Mouse (Mus musculus): ENCODE data around the gene Lipc. TPM values are rescaled to one million over a fixed set of nuclear protein-coding genes. Genes with fewer than 3 reads are reported as not detected.

Lipc gene
- polyA plus RNA-seq, 1 experiment from 2014 or later: 0.21 TPM

GRCm38 (mm10) chr9:70954226-70954625 is 2.2 kb upstream of the Lipc start:
- 83% methylated on average over 3 of the region's 3 CpGs for WGBS
- Histone ChIP-seq H3K9ac (no peak overlapping the region), H3K4me2 (no peak overlapping the region), H3K4me3 (no peak overlapping the region), H3K4me1 (peaks cover 15% of the 10 kb centered on the region), H3K27me3 (replicated peaks) (no peaks in the 10 kb centered on the region), H3K36me3 (no peaks in the 10 kb centered on the region), H3K9me3 (no peaks in the 10 kb centered on the region), H3K27ac (replicated peaks) (no peak overlapping the region)
- no peak for ATAC-seq (ENCODE audit: extremely low read depth, insufficient number of reproducible peaks, low FRiP score, low TSS enrichment)

- H3K4me3 ChIP-seq: no peak overlapping the region
- no peak overlapping the region for H3K4me2 ChIP-seq
- WGBS: 65% methylated on average over 8 of the region's 8 CpGs
- peaks cover 17% of the 10 kb centered on the region for H3K4me1 ChIP-seq
- H3K36me3 ChIP-seq: no peaks in the 10 kb centered on the region
- H3K9ac ChIP-seq: no peak overlapping the region
- no peaks in the 10 kb centered on the region for H3K27me3 ChIP-seq (replicated peaks)
- H3K9me3 ChIP-seq: no peaks in the 10 kb centered on the region
- H3K27ac ChIP-seq (replicated peaks): no peak overlapping the region
- no peak for ATAC-seq (ENCODE audit: extremely low read depth, insufficient number of reproducible peaks, low FRiP score, low TSS enrichment)
Observed at GRCm38 (mm10) chr9:70949336-70949735, 2.7 kb downstream of the Lipc start.

GRCm38 (mm10) chr9:70947312-70947711 is 4.7 kb downstream of the Lipc start:
- H3K27me3 ChIP-seq (replicated peaks): no peaks in the 10 kb centered on the region
- 82% methylated on average over 5 of the region's 5 CpGs for WGBS
- H3K4me2 ChIP-seq: no peak overlapping the region
- no peak overlapping the region for H3K27ac ChIP-seq (replicated peaks)
- no peak overlapping the region for H3K4me3 ChIP-seq
- H3K9me3 ChIP-seq: no peaks in the 10 kb centered on the region
- no peak overlapping the region for H3K9ac ChIP-seq
- ATAC-seq (ENCODE audit: extremely low read depth, insufficient number of reproducible peaks, low FRiP score, low TSS enrichment): no peak
- H3K4me1 ChIP-seq: peaks cover 19% of the 10 kb centered on the region
- no peaks in the 10 kb centered on the region for H3K36me3 ChIP-seq

- WGBS: 50% methylated on average over 9 of the region's 9 CpGs
- no peak overlapping the region for H3K4me3 ChIP-seq
Observed at GRCm38 (mm10) chr9:70942686-70943333, 9.2 kb downstream of the Lipc start.

GRCm38 (mm10) chr9:70939752-70940501 is 12.1 kb downstream of the Lipc start:
- peaks cover 9% of the 10 kb centered on the region for H3K4me1 ChIP-seq
- no peaks in the 10 kb centered on the region for H3K36me3 ChIP-seq
- H3K9ac ChIP-seq: no peak overlapping the region
- no peak overlapping the region for H3K4me2 ChIP-seq
- H3K27me3 ChIP-seq (replicated peaks): no peaks in the 10 kb centered on the region
- no peaks in the 10 kb centered on the region for H3K9me3 ChIP-seq
- WGBS: 73% methylated on average over 8 of the region's 8 CpGs
- H3K27ac ChIP-seq (replicated peaks): no peak overlapping the region
- no peak overlapping the region for H3K4me3 ChIP-seq
- ATAC-seq (ENCODE audit: extremely low read depth, insufficient number of reproducible peaks, low FRiP score, low TSS enrichment): no peak

More at GRCm38 (mm10) chr9:70942686-70943333, 9.2 kb downstream of the Lipc start:
- H3K36me3 ChIP-seq: no peaks in the 10 kb centered on the region
- H3K4me2 ChIP-seq: no peak overlapping the region
- no peak overlapping the region for H3K9ac ChIP-seq
- peak overlapping the region; percentile 36; the same call in 1 of the 2 replicates for H3K27ac ChIP-seq (replicated peaks)
- ATAC-seq (ENCODE audit: extremely low read depth, insufficient number of reproducible peaks, low FRiP score, low TSS enrichment): no peak
- no peaks in the 10 kb centered on the region for H3K9me3 ChIP-seq
- no peaks in the 10 kb centered on the region for H3K27me3 ChIP-seq (replicated peaks)
- H3K4me1 ChIP-seq: peaks cover 11% of the 10 kb centered on the region

GRCm38 (mm10) chr9:70938850-70939249 is 13.2 kb downstream of the Lipc start:
- no peak for ATAC-seq (ENCODE audit: extremely low read depth, insufficient number of reproducible peaks, low FRiP score, low TSS enrichment)
- Histone ChIP-seq H3K4me2 (no peak overlapping the region), H3K36me3 (no peaks in the 10 kb centered on the region), H3K4me1 (peaks cover 9% of the 10 kb centered on the region), H3K27me3 (replicated peaks) (no peaks in the 10 kb centered on the region), H3K4me3 (no peak overlapping the region), H3K9ac (no peak overlapping the region), H3K27ac (replicated peaks) (no peak overlapping the region), H3K9me3 (0 out of 2 replicates have a peak, but pooled peaks cover under 1% of the 10 kb centered on the region)
- 45% methylated on average over 2 of the region's 2 CpGs for WGBS

- ATAC-seq (ENCODE audit: extremely low read depth, insufficient number of reproducible peaks, low FRiP score, low TSS enrichment): no peak
- no peaks in the 10 kb centered on the region for H3K27me3 ChIP-seq (replicated peaks)
- H3K27ac ChIP-seq (replicated peaks): no peak overlapping the region
- H3K4me1 ChIP-seq: peaks cover 6% of the 10 kb centered on the region
- 0 out of 2 replicates have a peak, but pooled peaks cover 4% of the 10 kb centered on the region for H3K9me3 ChIP-seq
- H3K36me3 ChIP-seq: no peaks in the 10 kb centered on the region
- WGBS: 88% methylated on average over 6 of the region's 6 CpGs
- no peak overlapping the region for H3K4me3 ChIP-seq
- H3K9ac ChIP-seq: no peak overlapping the region
- no peak overlapping the region for H3K4me2 ChIP-seq
Observed at GRCm38 (mm10) chr9:70938134-70938533, 13.9 kb downstream of the Lipc start.

GRCm38 (mm10) chr9:70934587-70935295 is 17.3 kb downstream of the Lipc start:
- H3K9me3 ChIP-seq: 0 out of 2 replicates have a peak, but pooled peaks cover 4% of the 10 kb centered on the region
- 83% methylated on average over 8 of the region's 8 CpGs for WGBS
- H3K27me3 ChIP-seq (replicated peaks): no peaks in the 10 kb centered on the region
- no peak overlapping the region for H3K27ac ChIP-seq (replicated peaks)
- H3K4me3 ChIP-seq: no peak overlapping the region
- H3K36me3 ChIP-seq: no peaks in the 10 kb centered on the region
- no peak overlapping the region for H3K4me2 ChIP-seq
- ATAC-seq (ENCODE audit: extremely low read depth, insufficient number of reproducible peaks, low FRiP score, low TSS enrichment): no peak
- no peaks in the 10 kb centered on the region for H3K4me1 ChIP-seq
- H3K9ac ChIP-seq: no peak overlapping the region

GRCm38 (mm10) chr9:70930641-70931020 is 21.4 kb downstream of the Lipc start:
- ATAC-seq (ENCODE audit: extremely low read depth, insufficient number of reproducible peaks, low FRiP score, low TSS enrichment): no peak
- Histone ChIP-seq H3K4me1 (peaks cover 25% of the 10 kb centered on the region), H3K27me3 (replicated peaks) (no peaks in the 10 kb centered on the region), H3K36me3 (no peaks in the 10 kb centered on the region), H3K9me3 (0 out of 2 replicates have a peak, but pooled peaks cover 4% of the 10 kb centered on the region), H3K4me2 (no peak overlapping the region), H3K9ac (no peak overlapping the region), H3K4me3 (no peak overlapping the region), H3K27ac (replicated peaks) (no peak overlapping the region)
- WGBS: 47% methylated on average over 5 of the region's 5 CpGs

GRCm38 (mm10) chr9:70929840-70930640 is 22.0 kb downstream of the Lipc start:
- 0 out of 2 replicates have a peak, but pooled peaks cover 4% of the 10 kb centered on the region for H3K9me3 ChIP-seq
- no peaks in the 10 kb centered on the region for H3K36me3 ChIP-seq
- no peak overlapping the region for H3K4me3 ChIP-seq
- no peak overlapping the region for H3K4me2 ChIP-seq
- H3K9ac ChIP-seq: no peak overlapping the region
- no peak for ATAC-seq (ENCODE audit: extremely low read depth, insufficient number of reproducible peaks, low FRiP score, low TSS enrichment)
- H3K4me1 ChIP-seq: peaks cover 28% of the 10 kb centered on the region
- H3K27ac ChIP-seq (replicated peaks): no peak overlapping the region
- WGBS: 58% methylated on average over 15 of the region's 15 CpGs
- H3K27me3 ChIP-seq (replicated peaks): no peaks in the 10 kb centered on the region

GRCm38 (mm10) chr9:70928472-70928871 is 23.6 kb downstream of the Lipc start:
- Histone ChIP-seq H3K36me3 (no peaks in the 10 kb centered on the region), H3K27ac (replicated peaks) (no peak overlapping the region), H3K9me3 (0 out of 2 replicates have a peak, but pooled peaks cover 4% of the 10 kb centered on the region), H3K27me3 (replicated peaks) (no peaks in the 10 kb centered on the region), H3K4me1 (peaks cover 28% of the 10 kb centered on the region), H3K4me3 (no peak overlapping the region), H3K9ac (no peak overlapping the region), H3K4me2 (no peak overlapping the region)
- no peak for ATAC-seq (ENCODE audit: extremely low read depth, insufficient number of reproducible peaks, low FRiP score, low TSS enrichment)
- 89% methylated on average over 1 of the region's 1 CpGs for WGBS

Measured in heart, embryonic 13.5 days (tissue).